8 mouse cellular contexts compared by ENCODE assay signal in genomic region chr15:102721980-102722475, GRCm38 (mm10). TPM values are rescaled to one million over a fixed set of nuclear protein-coding genes. Genes with fewer than 3 reads are reported as not detected.
DNase-seq lines count a peak whose midpoint lies in the region; ATAC-seq lines count a peak whose summit lies in the region.

Gene Calcoco1 (minus strand): TSS chr15:102722178.

- H3K4me2 ChIP-seq in lung, embryonic 16.5 days (ENCODE audit: low read depth, low read length) = peak within 1 kb of the TSS; percentile 71

- H3K9ac ChIP-seq in lung, embryonic 16.5 days (ENCODE audit: low read length) = peak within 1 kb of the TSS; percentile 78

- peaks cover 7% of the 10 kb centered on the region for H3K4me1 ChIP-seq in lung, embryonic 16.5 days (replicated peaks; ENCODE audit: control insufficient read depth, insufficient read depth, low read length)

- no peaks in the 10 kb centered on the region for H3K27me3 ChIP-seq in lung, embryonic 16.5 days (ENCODE audit: control insufficient read depth, insufficient read depth, low read depth, low read length)

- H3K4me3 ChIP-seq in lung, embryonic 16.5 days (ENCODE audit: low read length) = peak within 1 kb of the TSS; percentile 68

- no peaks in the 10 kb centered on the region for H3K9me3 ChIP-seq in lung, embryonic 16.5 days (ENCODE audit: control insufficient read depth, low read length)

- H3K27ac ChIP-seq in lung, embryonic 16.5 days (ENCODE audit: low read length) = peak within 1 kb of the TSS; percentile 77

- peak; percentile 99 for DNase-seq in MEL-GATA-1-ER (ENCODE audit: extremely low read depth, low read depth)
- peak; percentile 91 for DNase-seq in cerebellum, adult 8-10 months
- DNase-seq in forelimb bud, embryonic 11.5 days (ENCODE audit: low read depth, low spot score) = peak; percentile 96
- peak; percentile 92 for DNase-seq in layer of hippocampus, adult 9-10 months (ENCODE audit: low spot score)
- DNase-seq in ovary, postnatal 10 days (ENCODE audit: low spot score) = peak; percentile 70
- DNase-seq in thymus, postnatal 10 days (ENCODE audit: low spot score in 2 of 2) = peak; percentile 88 to 93

- under 1% methylated on average over 27 of the region's 27 CpGs for WGBS in lung, embryonic 16.5 days

- H3K36me3 ChIP-seq in lung, embryonic 16.5 days (ENCODE audit: control insufficient read depth, insufficient read depth, low read length) = peaks cover 9% of the 10 kb centered on the region

- peak; percentile 98 to 99 for ATAC-seq in hematopoietic stem cell, adult 5-6 weeks (replicated peaks in 1 of 2; ENCODE audit: insufficient read depth in 1 of 2, low FRiP score in 2 of 2, low TSS enrichment in 1 of 2, low read depth in 1 of 2, poor library complexity in 2 of 2, severe bottlenecking in 2 of 2)
- peak; percentile 100 for ATAC-seq in lung, embryonic 16.5 days (ENCODE audit: low read depth)

RNA-seq across cellular contexts. Expression of gene Calcoco1, which starts in this region (rescaled TPM):
- total RNA-seq in hematopoietic stem cell, adult 5-6 weeks (2017) = 26.4 and 36.5 TPM in 2 replicates
- polyA plus RNA-seq in lung, embryonic 16.5 days (2015; fragmentation: Nextera tagmentation; extraction: Ambion mirVana) = 61.7 and 68.5 TPM in 2 replicates

Comparison
In these comparisons a context has a peak if more than half of its experiments do, and no peak if none do; other contexts are left out.
1. Peak in every context shown above with its lines: DNase-seq, ATAC-seq, H3K4me3 ChIP-seq and H3K27ac ChIP-seq.